Mouse (Mus musculus) 3T3-L1 (cell line): Measurements from ENCODE around the gene Pepd.

Experiments used
- DNase-seq: peaks from one replicate; pipeline ENCODE4 v3.0.0-alpha.2; 2015; ENCODE audit warnings: low read depth, low spot score

Pepd gene

GRCm38 (mm10) chr7:34983702-34984475 lies 71.7 kb downstream of the Pepd start:
- DNase-seq = no peak

GRCm38 (mm10) chr7:34984526-34985133 lies 72.5 kb downstream of the Pepd start:
- no peak for DNase-seq

- DNase-seq = no peak
Measured at GRCm38 (mm10) chr7:34985216-34985615, 73.0 kb downstream of the Pepd start.

GRCm38 (mm10) chr7:34985646-34986045 lies 73.5 kb downstream of the Pepd start:
- no peak for DNase-seq

GRCm38 (mm10) chr7:34986575-34987150 lies 74.5 kb downstream of the Pepd start:
- DNase-seq = no peak

GRCm38 (mm10) chr7:34987258-34987657 lies 75.1 kb downstream of the Pepd start:
- DNase-seq = no peak

- DNase-seq = no peak
Measured at GRCm38 (mm10) chr7:34988488-34988887, 76.3 kb downstream of the Pepd start.

GRCm38 (mm10) chr7:34991731-34992246 lies 79.6 kb downstream of the Pepd start:
- DNase-seq = no peak

- no peak for DNase-seq
Measured at GRCm38 (mm10) chr7:34992766-34993165, 80.6 kb downstream of the Pepd start.

- DNase-seq = no peak
Measured at GRCm38 (mm10) chr7:34995872-34996662, 83.9 kb downstream of the Pepd start.

GRCm38 (mm10) chr7:35000839-35001238 lies 88.7 kb downstream of the Pepd start:
- peak; percentile 50 for DNase-seq

GRCm38 (mm10) chr7:35003171-35003737 lies 91.1 kb downstream of the Pepd start:
- no peak for DNase-seq

GRCm38 (mm10) chr7:35006661-35007060 lies 94.5 kb downstream of the Pepd start:
- no peak for DNase-seq

GRCm38 (mm10) chr7:35013228-35013627 lies 101.0 kb downstream of the Pepd start:
- no peak for DNase-seq

GRCm38 (mm10) chr7:35015252-35015651 lies 103.1 kb downstream of the Pepd start:
- DNase-seq = peak; percentile 43

- DNase-seq = no peak
Measured at GRCm38 (mm10) chr7:35021365-35021764, 109.2 kb downstream of the Pepd start.

GRCm38 (mm10) chr7:35023251-35023650 lies 111.1 kb downstream of the Pepd start:
- DNase-seq = no peak

GRCm38 (mm10) chr7:35024426-35024825 lies 112.2 kb downstream of the Pepd start:
- no peak for DNase-seq

- peak; percentile 70 for DNase-seq
Measured at GRCm38 (mm10) chr7:35025409-35026275, 113.5 kb downstream of the Pepd start.

- no peak for DNase-seq
Measured at GRCm38 (mm10) chr7:35026276-35026630, 114.1 kb downstream of the Pepd start.
